Mouse (Mus musculus): ENCODE measurements around the gene Gm8909.
A peak's percentile ranks its signal among the peaks of the same experiment; 100 is the strongest.
"Not testable (repeated sequence)": the region's sequence is repeated elsewhere in the genome, so short reads cannot be mapped to it uniquely, and the experiment has no call there.

Gm8909 gene

GRCm38 (mm10) chr17:36168039-36168652 is at the start of gene Gm8909:
Gene Gm8909 (minus strand): TSS chr17:36168537.
- no peak for DNase-seq (ENCODE audit: low read depth, low spot score)

GRCm38 (mm10) chr17:36215586-36215985 is 47.2 kb upstream of the Gm8909 start:
- DNase-seq (ENCODE audit: low read depth, low spot score): no peak

GRCm38 (mm10) chr17:36206846-36207245 is 38.5 kb upstream of the Gm8909 start:
- DNase-seq (ENCODE audit: low read depth, low spot score): no peak

- no peak for DNase-seq (ENCODE audit: low read depth, low spot score)
These were observed 37.5 kb upstream of the Gm8909 start for GRCm38 (mm10) chr17:36205862-36206261.

- DNase-seq (ENCODE audit: low read depth, low spot score): no peak
These were observed 37.1 kb upstream of the Gm8909 start for GRCm38 (mm10) chr17:36205456-36205855.

GRCm38 (mm10) chr17:36201851-36202250 is 33.5 kb upstream of the Gm8909 start:
- no peak for DNase-seq (ENCODE audit: low read depth, low spot score)

GRCm38 (mm10) chr17:36198317-36198716 is 30.0 kb upstream of the Gm8909 start:
- no peak for DNase-seq (ENCODE audit: low read depth, low spot score)

- DNase-seq (ENCODE audit: low read depth, low spot score): no peak
These were observed 26.1 kb upstream of the Gm8909 start for GRCm38 (mm10) chr17:36194471-36194870.

- peak; percentile 49 for DNase-seq (ENCODE audit: low read depth, low spot score)
These were observed 25.3 kb upstream of the Gm8909 start for GRCm38 (mm10) chr17:36193546-36194141.

GRCm38 (mm10) chr17:36192371-36192770 is 24.0 kb upstream of the Gm8909 start:
- no peak for DNase-seq (ENCODE audit: low read depth, low spot score)

- DNase-seq (ENCODE audit: low read depth, low spot score): no peak
These were observed 21.8 kb upstream of the Gm8909 start, which contains the start of gene H2-T3 for GRCm38 (mm10) chr17:36190169-36190507. Gene H2-T3 (minus strand): TSS chr17:36190287.

GRCm38 (mm10) chr17:36189491-36190168 is 21.3 kb upstream of the Gm8909 start:
- DNase-seq (ENCODE audit: low read depth, low spot score): no peak

GRCm38 (mm10) chr17:36187540-36187939 is 19.2 kb upstream of the Gm8909 start:
- no peak for DNase-seq (ENCODE audit: low read depth, low spot score)

- no peak for DNase-seq (ENCODE audit: low read depth, low spot score)
These were observed 13.9 kb upstream of the Gm8909 start for GRCm38 (mm10) chr17:36182212-36182611.

- DNase-seq (ENCODE audit: low read depth, low spot score): not testable (repeated sequence)
These were observed 11.1 kb upstream of the Gm8909 start for GRCm38 (mm10) chr17:36179446-36179845.

GRCm38 (mm10) chr17:36178938-36179337 is 10.6 kb upstream of the Gm8909 start:
- not testable (repeated sequence) for DNase-seq (ENCODE audit: low read depth, low spot score)

- not testable (repeated sequence) for DNase-seq (ENCODE audit: low read depth, low spot score)
These were observed 7.8 kb upstream of the Gm8909 start for GRCm38 (mm10) chr17:36176132-36176531.

GRCm38 (mm10) chr17:36170287-36170814 is 2.0 kb upstream of the Gm8909 start:
- no peak for DNase-seq (ENCODE audit: low read depth, low spot score)

- DNase-seq (ENCODE audit: low read depth, low spot score): no peak
These were observed 1.4 kb upstream of the Gm8909 start for GRCm38 (mm10) chr17:36169753-36170152.

GRCm38 (mm10) chr17:36169094-36169493 is 757 bp upstream of the Gm8909 start:
- DNase-seq (ENCODE audit: low read depth, low spot score): not testable (repeated sequence)

- no peak for DNase-seq (ENCODE audit: low read depth, low spot score)
These were observed 865 bp downstream of the Gm8909 start for GRCm38 (mm10) chr17:36167306-36168038.

- not testable (repeated sequence) for DNase-seq (ENCODE audit: low read depth, low spot score)
These were observed 1.4 kb downstream of the Gm8909 start for GRCm38 (mm10) chr17:36166901-36167300.

Data from telencephalon, adult 2 months (tissue).